In the genomic region with DNA sequence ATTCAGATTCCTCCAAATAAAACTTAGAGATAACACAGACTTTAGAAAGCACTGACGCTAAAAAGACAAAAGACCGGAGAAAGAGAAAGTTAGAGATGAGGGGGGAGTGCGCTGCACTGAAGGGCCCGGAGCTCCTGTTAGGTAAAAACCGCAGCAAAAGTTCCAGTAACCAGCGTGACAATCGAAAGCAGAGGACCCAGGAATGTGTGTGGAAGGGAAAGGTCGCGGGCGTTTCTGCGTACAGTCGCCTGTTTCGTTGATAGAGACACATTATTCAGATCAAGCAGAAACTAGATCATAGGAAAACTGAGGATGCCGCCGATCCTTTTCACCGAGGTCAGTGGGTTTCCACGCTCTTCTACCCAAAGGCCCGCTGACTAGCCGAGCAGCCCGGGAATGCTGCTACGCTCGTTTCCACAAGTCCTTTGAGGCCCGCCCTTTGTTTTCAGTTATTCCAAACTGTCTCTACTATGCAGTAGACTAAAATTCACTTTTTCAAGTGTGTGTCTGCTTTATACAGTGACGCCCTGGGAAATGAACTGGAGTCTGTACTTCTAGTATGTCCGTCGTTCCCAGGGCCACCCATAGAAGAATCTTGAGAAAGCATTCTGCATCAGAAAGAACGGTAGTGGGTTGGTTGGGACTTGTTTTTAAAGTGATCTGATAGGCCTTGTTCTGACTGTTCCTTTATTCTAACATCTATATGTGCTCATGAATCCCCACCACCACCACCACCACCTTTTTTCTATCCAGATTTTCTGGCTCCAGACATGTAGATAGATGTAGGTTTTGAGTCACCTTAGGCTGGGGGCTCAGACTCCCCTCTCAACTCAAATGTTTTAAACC, we compare ENCODE assay signal across 8 mouse cellular contexts. TPM values are rescaled to one million over a fixed set of nuclear protein-coding genes. Genes with fewer than 3 reads are reported as not detected.
DNase-seq lines count a peak whose midpoint lies in the region; ATAC-seq lines count a peak whose summit lies in the region.

No protein-coding gene starts in this region.

- peak overlapping the region; percentile 98 for H3K27ac ChIP-seq in forebrain, embryonic 13.5 days
- peak overlapping the region; percentile 84 for H3K27ac ChIP-seq in hindbrain, embryonic 16.5 days (ENCODE audit: low read depth, low read length)
- H3K27ac ChIP-seq in liver, embryonic 13.5 days = peak overlapping the region; percentile 99
- peak overlapping the region; percentile 98 for H3K27ac ChIP-seq in neural tube, embryonic 11.5 days (ENCODE audit: low read depth, low read length)

- H3K4me1 ChIP-seq in forebrain, embryonic 13.5 days = peaks cover 38% of the 10 kb centered on the region
- H3K4me1 ChIP-seq in hindbrain, embryonic 16.5 days (ENCODE audit: control insufficient read depth, insufficient read depth, low read depth, low read length) = peaks cover 21% of the 10 kb centered on the region
- H3K4me1 ChIP-seq in liver, embryonic 13.5 days (replicated peaks) = peaks cover 66% of the 10 kb centered on the region
- H3K4me1 ChIP-seq in neural tube, embryonic 11.5 days (ENCODE audit: control insufficient read depth, insufficient read depth, low read length) = peaks cover 19% of the 10 kb centered on the region; the same call in 1 of the 2 replicates

- H3K9me3 ChIP-seq in forebrain, embryonic 13.5 days (replicated peaks) = no peaks in the 10 kb centered on the region
- H3K9me3 ChIP-seq in hindbrain, embryonic 16.5 days (ENCODE audit: control insufficient read depth, low read length) = no peaks in the 10 kb centered on the region
- no peaks in the 10 kb centered on the region for H3K9me3 ChIP-seq in liver, embryonic 13.5 days (replicated peaks)
- no peaks in the 10 kb centered on the region for H3K9me3 ChIP-seq in neural tube, embryonic 11.5 days (ENCODE audit: control insufficient read depth, low read length)

- peak overlapping the region; percentile 74 for H3K4me2 ChIP-seq in forebrain, embryonic 13.5 days
- H3K4me2 ChIP-seq in hindbrain, embryonic 16.5 days (ENCODE audit: low read length) = peak overlapping the region; percentile 84
- peak overlapping the region; percentile 81 for H3K4me2 ChIP-seq in liver, embryonic 13.5 days
- H3K4me2 ChIP-seq in neural tube, embryonic 11.5 days (ENCODE audit: low read depth) = peak overlapping the region; percentile 83

- no peaks in the 10 kb centered on the region for H3K27me3 ChIP-seq in forebrain, embryonic 13.5 days
- H3K27me3 ChIP-seq in hindbrain, embryonic 16.5 days (replicated peaks; ENCODE audit: control insufficient read depth, insufficient read depth, low read length) = no peaks in the 10 kb centered on the region
- no peaks in the 10 kb centered on the region for H3K27me3 ChIP-seq in liver, embryonic 13.5 days
- H3K27me3 ChIP-seq in neural tube, embryonic 11.5 days (ENCODE audit: control insufficient read depth, insufficient read depth, low read length) = no peaks in the 10 kb centered on the region

- peak overlapping the region; percentile 73 for H3K9ac ChIP-seq in forebrain, embryonic 13.5 days
- peak overlapping the region; percentile 66 for H3K9ac ChIP-seq in hindbrain, embryonic 16.5 days (ENCODE audit: low read depth, low read length)
- H3K9ac ChIP-seq in liver, embryonic 13.5 days = peak overlapping the region; percentile 90
- peak overlapping the region; percentile 82 for H3K9ac ChIP-seq in neural tube, embryonic 11.5 days (ENCODE audit: low read length)

- 6% methylated on average over 27 of the region's 27 CpGs for WGBS in forebrain, embryonic 13.5 days
- 3% methylated on average over 27 of the region's 27 CpGs for WGBS in hindbrain, embryonic 16.5 days
- 5% methylated on average over 27 of the region's 27 CpGs for WGBS in liver, embryonic 13.5 days (ENCODE audit: insufficient replicate concordance)
- WGBS in neural tube, embryonic 11.5 days = 9% methylated on average over 27 of the region's 27 CpGs

- no peaks in the 10 kb centered on the region for H3K36me3 ChIP-seq in forebrain, embryonic 13.5 days (ENCODE audit: poor library complexity, severe bottlenecking)
- no peaks in the 10 kb centered on the region for H3K36me3 ChIP-seq in hindbrain, embryonic 16.5 days (ENCODE audit: control insufficient read depth, insufficient read depth, low read length)
- H3K36me3 ChIP-seq in liver, embryonic 13.5 days = no peaks in the 10 kb centered on the region
- no peaks in the 10 kb centered on the region for H3K36me3 ChIP-seq in neural tube, embryonic 11.5 days (ENCODE audit: control insufficient read depth, insufficient read depth, low read length)

- intact Hi-C loops in left cerebral cortex, postnatal 36 days (cut with DNase I) = loop anchor here (2.0 to 10.0 kb wide), 3 partner anchors 43 to 334 kb away; a partner anchor contains a TSS
- intact Hi-C loops in left cerebral cortex, postnatal 4 days (cut with DNase I) = loop anchor here (10.0 kb wide), 1 partner anchor 199 kb away; no protein-coding TSS in a partner anchor

- peak; percentile 50 for ATAC-seq in forebrain, embryonic 13.5 days
- ATAC-seq in hindbrain, embryonic 16.5 days = peak; percentile 32; the same call in 1 of the 2 replicates
- no peak for ATAC-seq in liver, embryonic 13.5 days (ENCODE audit: low read depth)
- ATAC-seq in neural tube, embryonic 11.5 days (ENCODE audit: insufficient read depth, low FRiP score, low TSS enrichment) = no peak; the same call in 1 of the 2 replicates

- H3K4me3 ChIP-seq in forebrain, embryonic 13.5 days = peak overlapping the region; percentile 59
- H3K4me3 ChIP-seq in hindbrain, embryonic 16.5 days (ENCODE audit: low read length) = peak overlapping the region; percentile 65
- peak overlapping the region; percentile 59 for H3K4me3 ChIP-seq in liver, embryonic 13.5 days (replicated peaks)
- peak overlapping the region; percentile 57 for H3K4me3 ChIP-seq in neural tube, embryonic 11.5 days (ENCODE audit: low read depth, low read length)

- peak; percentile 48 to 63 for DNase-seq in left cerebral cortex, postnatal 36 days (ENCODE audit: low spot score in 2 of 2)
- no peak for DNase-seq in left cerebral cortex, postnatal 4 days
- DNase-seq in adrenal gland, postnatal 25 days = peak; percentile 34
- no peak for DNase-seq in liver, embryonic 13.5 days
- peak; percentile 67 for DNase-seq in neural tube, embryonic 11.5 days (ENCODE audit: low spot score)
- peak; percentile 59 to 60 for DNase-seq in urinary bladder, postnatal 36 days (ENCODE audit: low spot score in 2 of 2)

RNA-seq across cellular contexts. Expression of a gene that starts 0.7 kb away (rescaled TPM):
- 10 to 100 TPM; 27.9 to 34.6 TPM for total RNA-seq in left cerebral cortex, postnatal 36 days (2021)
- total RNA-seq in left cerebral cortex, postnatal 4 days (2021) = 10 to 100 TPM; 53.4 to 58.8 TPM
- total RNA-seq in adrenal gland, postnatal 25 days (2021) = 30.2 and 32.3 TPM in 2 replicates
- 22.4 and 24.3 TPM in 2 replicates for polyA plus RNA-seq in forebrain, embryonic 13.5 days (2015; fragmentation: Nextera tagmentation; extraction: Ambion mirVana)
- polyA plus RNA-seq in hindbrain, embryonic 16.5 days (2015; fragmentation: Nextera tagmentation; extraction: Ambion mirVana) = 2.8 and 3.1 TPM in 2 replicates
- 15.2 and 44.8 TPM in 2 replicates for polyA plus RNA-seq in liver, embryonic 13.5 days (2015; fragmentation: Nextera tagmentation; extraction: Ambion mirVana)
- polyA plus RNA-seq in neural tube, embryonic 11.5 days (2014; fragmentation: Nextera tagmentation; extraction: Ambion mirVana) = 5.8 and 5.9 TPM in 2 replicates

RNA-seq across cellular contexts. Expression of a gene that starts 4.7 kb away (rescaled TPM):
- total RNA-seq in left cerebral cortex, postnatal 36 days (2021) = 10 to 100 TPM; 60.7 to 62.3 TPM
- total RNA-seq in left cerebral cortex, postnatal 4 days (2021) = 100 to 1,000 TPM; 250 to 268 TPM
- total RNA-seq in adrenal gland, postnatal 25 days (2021) = 114 and 165 TPM in 2 replicates
- polyA plus RNA-seq in forebrain, embryonic 13.5 days (2015; fragmentation: Nextera tagmentation; extraction: Ambion mirVana) = 105 and 122 TPM in 2 replicates
- polyA plus RNA-seq in hindbrain, embryonic 16.5 days (2015; fragmentation: Nextera tagmentation; extraction: Ambion mirVana) = 8.1 and 8.4 TPM in 2 replicates
- 89.3 and 159 TPM in 2 replicates for polyA plus RNA-seq in liver, embryonic 13.5 days (2015; fragmentation: Nextera tagmentation; extraction: Ambion mirVana)
- 55.7 and 56.1 TPM in 2 replicates for polyA plus RNA-seq in neural tube, embryonic 11.5 days (2014; fragmentation: Nextera tagmentation; extraction: Ambion mirVana)

RNA-seq across cellular contexts. Expression of a gene that starts 5.8 kb away (rescaled TPM):
- total RNA-seq in left cerebral cortex, postnatal 36 days (2021) = 100 to 1,000 TPM; 148 to 154 TPM
- 100 to 1,000 TPM; 306 to 312 TPM for total RNA-seq in left cerebral cortex, postnatal 4 days (2021)
- 138 and 170 TPM in 2 replicates for total RNA-seq in adrenal gland, postnatal 25 days (2021)
- polyA plus RNA-seq in forebrain, embryonic 13.5 days (2015; fragmentation: Nextera tagmentation; extraction: Ambion mirVana) = 16.0 and 19.8 TPM in 2 replicates
- polyA plus RNA-seq in hindbrain, embryonic 16.5 days (2015; fragmentation: Nextera tagmentation; extraction: Ambion mirVana) = 1.5 and 2.1 TPM in 2 replicates
- polyA plus RNA-seq in liver, embryonic 13.5 days (2015; fragmentation: Nextera tagmentation; extraction: Ambion mirVana) = 23.7 and 25.8 TPM in 2 replicates
- polyA plus RNA-seq in neural tube, embryonic 11.5 days (2014; fragmentation: Nextera tagmentation; extraction: Ambion mirVana) = 17.3 and 22.2 TPM in 2 replicates

RNA-seq across cellular contexts. Expression of a gene that starts 17.3 kb away (rescaled TPM):
- total RNA-seq in left cerebral cortex, postnatal 36 days (2021) = not detected
- under 1 TPM in 1 of 2 experiments, not detected in 1; 0.90 TPM for total RNA-seq in left cerebral cortex, postnatal 4 days (2021)
- total RNA-seq in adrenal gland, postnatal 25 days (2021) = 1.9 TPM in 1 of 2 replicates, not detected in the other
- polyA plus RNA-seq in forebrain, embryonic 13.5 days (2015; fragmentation: Nextera tagmentation; extraction: Ambion mirVana) = 0.34 and 0.93 TPM in 2 replicates
- 0.21 and 0.47 TPM in 2 replicates for polyA plus RNA-seq in hindbrain, embryonic 16.5 days (2015; fragmentation: Nextera tagmentation; extraction: Ambion mirVana)
- polyA plus RNA-seq in liver, embryonic 13.5 days (2015; fragmentation: Nextera tagmentation; extraction: Ambion mirVana) = 2.3 TPM in 2 replicates
- polyA plus RNA-seq in neural tube, embryonic 11.5 days (2014; fragmentation: Nextera tagmentation; extraction: Ambion mirVana) = 0.42 TPM in 1 of 2 replicates, not detected in the other

RNA-seq across cellular contexts. Expression of a gene that starts 18.5 kb away (rescaled TPM):
- 10 to 100 TPM in 1 of 2 experiments, 1 to 10 TPM in 1; 6.3 to 10.1 TPM for total RNA-seq in left cerebral cortex, postnatal 36 days (2021)
- total RNA-seq in left cerebral cortex, postnatal 4 days (2021) = 10 to 100 TPM in 1 of 2 experiments, 1 to 10 TPM in 1; 9.5 to 10.0 TPM
- total RNA-seq in adrenal gland, postnatal 25 days (2021) = 17.4 TPM in 1 of 2 replicates, not detected in the other
- 46.4 and 48.0 TPM in 2 replicates for polyA plus RNA-seq in forebrain, embryonic 13.5 days (2015; fragmentation: Nextera tagmentation; extraction: Ambion mirVana)
- 6.1 and 9.9 TPM in 2 replicates for polyA plus RNA-seq in hindbrain, embryonic 16.5 days (2015; fragmentation: Nextera tagmentation; extraction: Ambion mirVana)
- polyA plus RNA-seq in liver, embryonic 13.5 days (2015; fragmentation: Nextera tagmentation; extraction: Ambion mirVana) = 26.9 and 40.6 TPM in 2 replicates
- 11.4 and 24.5 TPM in 2 replicates for polyA plus RNA-seq in neural tube, embryonic 11.5 days (2014; fragmentation: Nextera tagmentation; extraction: Ambion mirVana)

Comparison
In these comparisons a context has a peak if more than half of its experiments do, and no peak if none do; other contexts are left out.
1. DNase-seq: peak in left cerebral cortex, postnatal 36 days (2 of 2), adrenal gland, postnatal 25 days (single experiment), neural tube, embryonic 11.5 days (single experiment) and urinary bladder, postnatal 36 days (2 of 2); none in left cerebral cortex, postnatal 4 days (single experiment) and liver, embryonic 13.5 days (single experiment).
2. ATAC-seq: peak in forebrain, embryonic 13.5 days (single experiment) and hindbrain, embryonic 16.5 days (single experiment); none in liver, embryonic 13.5 days (single experiment) and neural tube, embryonic 11.5 days (single experiment).
3. Peak in every context shown above with its lines, with median percentiles within 50 percentile points of each other: H3K27ac ChIP-seq, H3K4me2 ChIP-seq, H3K4me3 ChIP-seq and H3K9ac ChIP-seq.